Mouse (Mus musculus) ES-Bruce4 (cell line): ENCODE results near the gene Rcsd1. TPM values are rescaled to one million over a fixed set of nuclear protein-coding genes. Genes with fewer than 3 reads are reported as not detected.

Source experiments
- H3K27ac ChIP-seq: 2 replicates; pipeline ENCODE4 v1.5.1; 2012; ENCODE audit warnings: low read length, inconsistent platforms; ENCODE audit not compliant: insufficient read depth
- H3K27me3 ChIP-seq: 2 replicates; pipeline ENCODE4 v1.6.1; 2012; ENCODE audit warnings: mild to moderate bottlenecking, low read length, inconsistent platforms; ENCODE audit not compliant: control insufficient read depth, poor library complexity, insufficient read depth, severe bottlenecking
- H3K36me3 ChIP-seq: 2 replicates; pipeline ENCODE4 v1.6.1; 2012; ENCODE audit warnings: inconsistent platforms, mild to moderate bottlenecking, low read length, moderate library complexity; ENCODE audit not compliant: control insufficient read depth, poor library complexity, insufficient read depth, severe bottlenecking
- H3K4me1 ChIP-seq: one replicate; pipeline ENCODE4 v1.8.1; 2011; ENCODE audit warnings: low read length; ENCODE audit not compliant: control insufficient read depth, insufficient read depth
- H3K4me3 ChIP-seq: 2 replicates; pipeline ENCODE4 v1.5.1; 2011; ENCODE audit warnings: low read depth, mild to moderate bottlenecking, low read length
- H3K9ac ChIP-seq: 2 replicates; pipeline ENCODE4 v1.6.1; 2012; ENCODE audit warnings: low read depth, mild to moderate bottlenecking, inconsistent platforms; ENCODE audit not compliant: poor library complexity, severe bottlenecking
- H3K9me3 ChIP-seq: replicated peaks from 2 replicates; pipeline ENCODE4 v1.6.1; 2012; ENCODE audit warnings: mild to moderate bottlenecking, low read length, inconsistent platforms; ENCODE audit not compliant: control insufficient read depth, poor library complexity, insufficient read depth, severe bottlenecking
- CTCF ChIP-seq: IDR thresholded peaks from one replicate; pipeline ENCODE4 v1.8.1; 2011; ENCODE audit warnings: low read depth, low read length
- EP300 ChIP-seq: IDR thresholded peaks from 2 replicates; pipeline ENCODE4 v1.6.1; 2011; ENCODE audit warnings: low read depth, low read length; ENCODE audit not compliant: insufficient read depth
- POLR2A ChIP-seq: IDR thresholded peaks from one replicate; pipeline ENCODE4 v1.8.1; 2011; ENCODE audit warnings: low read length; ENCODE audit not compliant: insufficient read depth
- polyA plus RNA-seq: library from polyadenylated mRNA; stranded (reverse); fragments of >200 nt; gene quantifications from 2 replicates; pipeline ENCODE4 v1.2.4, GENCODE M21; 2011; ENCODE audit warnings: low read depth; ENCODE audit not compliant: missing spikeins, insufficient read depth, insufficient read length

Gene Rcsd1
- polyA plus RNA-seq, 1 experiment = 2.0 TPM

DNA sequence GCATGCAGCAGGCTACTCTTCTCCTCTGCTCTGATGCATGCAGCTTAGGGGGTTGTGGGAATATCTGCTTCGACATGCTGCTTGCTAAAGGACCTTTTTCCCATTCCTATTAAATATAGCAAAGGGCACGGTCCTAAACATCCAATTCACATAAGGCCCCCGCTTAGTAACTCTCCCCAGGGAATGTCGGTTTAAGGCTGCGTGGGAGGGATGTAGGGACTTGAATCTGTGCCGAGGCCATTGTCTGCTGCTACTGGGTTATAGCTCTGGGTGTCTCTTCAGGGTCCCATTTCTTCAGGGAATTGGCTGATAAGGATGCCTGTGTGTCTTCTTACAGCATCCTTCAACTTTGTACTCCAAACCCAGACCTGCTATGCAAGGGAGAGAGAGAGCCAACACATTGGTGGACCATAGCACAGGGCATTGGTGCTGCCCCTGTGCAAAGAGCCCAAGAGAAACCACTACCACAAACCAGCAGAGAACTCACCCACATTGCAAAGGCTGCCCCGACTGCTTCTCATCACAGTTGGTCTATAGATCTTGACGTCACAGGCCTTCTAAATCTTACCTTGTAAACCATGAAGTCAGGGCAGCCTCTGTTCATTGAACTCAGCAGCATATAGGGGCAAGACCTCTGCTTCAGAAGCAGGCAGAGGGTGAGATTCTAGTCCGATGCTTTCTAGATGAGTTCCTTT lies 724 bp downstream of the Rcsd1 start:
- no peak for TF ChIP-seq EP300
- no peak for TF ChIP-seq POLR2A
- TF ChIP-seq CTCF = no peak
- H3K4me3 ChIP-seq = no peak overlapping the region
- no peaks in the 10 kb centered on the region for H3K4me1 ChIP-seq
- H3K27ac ChIP-seq = no peak overlapping the region
- H3K27me3 ChIP-seq = no peaks in the 10 kb centered on the region
- H3K9ac ChIP-seq = no peak overlapping the region
- H3K36me3 ChIP-seq = no peaks in the 10 kb centered on the region
- H3K9me3 ChIP-seq = no peaks in the 10 kb centered on the region

DNA sequence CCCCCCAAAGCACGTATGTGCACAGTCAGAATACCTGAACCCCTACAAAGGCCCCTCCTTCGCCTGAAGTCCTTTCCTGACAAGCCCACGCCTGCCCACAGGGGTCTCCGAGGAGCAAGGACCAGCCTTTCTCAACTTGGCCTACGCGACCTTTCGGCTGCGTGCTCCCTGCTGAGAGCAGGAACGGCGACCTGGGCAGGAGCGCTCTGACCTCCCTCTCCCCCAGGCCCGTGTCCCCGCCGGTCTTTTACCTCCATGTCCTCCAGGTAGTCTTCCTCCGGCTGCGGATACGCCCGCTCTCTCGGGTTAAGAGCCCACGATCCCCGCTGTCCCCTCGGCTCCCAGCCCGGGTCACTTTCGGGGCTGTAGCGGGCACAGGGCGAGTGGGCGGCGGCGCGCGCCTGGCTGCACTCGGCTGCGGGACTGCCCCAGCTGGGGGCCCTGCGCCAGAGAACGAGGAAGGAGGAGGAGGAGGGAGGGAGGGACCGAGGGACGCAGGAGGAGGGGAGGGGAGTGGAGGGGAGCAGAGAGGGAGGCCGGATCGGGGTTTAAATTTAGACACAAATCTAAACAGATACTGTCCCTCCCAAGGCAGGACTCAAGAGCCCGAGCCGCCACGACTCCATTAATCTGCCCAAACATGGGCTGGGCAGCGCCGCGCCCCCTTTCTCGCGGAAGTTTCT lies 1.8 kb downstream of the Rcsd1 start:
- peak overlapping the region; percentile 84 for H3K4me3 ChIP-seq
- no peaks in the 10 kb centered on the region for H3K9me3 ChIP-seq

DNA sequence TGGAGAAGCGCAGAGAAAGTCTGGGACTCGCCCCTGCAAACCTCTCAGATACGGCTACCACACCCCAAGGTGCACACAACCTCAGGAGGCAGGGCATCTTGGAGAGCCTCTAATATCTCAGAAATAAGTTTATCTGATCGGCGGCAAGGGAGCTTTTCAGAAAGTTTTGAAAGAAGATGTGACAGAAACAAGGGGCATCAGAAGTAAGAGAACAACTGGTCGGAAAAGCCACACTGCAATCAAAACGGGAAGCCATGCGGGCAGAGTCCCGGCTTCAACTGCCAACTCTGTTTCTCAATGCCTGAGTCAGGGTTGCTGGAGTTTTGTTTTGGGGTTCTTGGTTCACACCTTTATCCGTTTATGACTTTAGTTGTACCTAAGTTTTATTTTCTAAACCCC lies 2.3 kb downstream of the Rcsd1 start:
- Histone ChIP-seq H3K4me1 (no peaks in the 10 kb centered on the region), H3K4me3 (peak overlapping the region; percentile 84; the same call in 1 of the 2 replicates), H3K27me3 (no peaks in the 10 kb centered on the region), H3K9ac (peak overlapping the region; percentile 66), H3K27ac (no peak overlapping the region), H3K36me3 (no peaks in the 10 kb centered on the region), H3K9me3 (no peaks in the 10 kb centered on the region)
- TF ChIP-seq EP300 (no peak), POLR2A (no peak), CTCF (no peak)

More for the DNA sequence above, 1.8 kb downstream of the Rcsd1 start:
- TF ChIP-seq CTCF = no peak
- no peak for TF ChIP-seq EP300
- TF ChIP-seq POLR2A = no peak
- Histone ChIP-seq H3K36me3 (no peaks in the 10 kb centered on the region), H3K9ac (peak overlapping the region; percentile 66), H3K27me3 (no peaks in the 10 kb centered on the region), H3K27ac (no peak overlapping the region), H3K4me1 (no peaks in the 10 kb centered on the region)

DNA sequence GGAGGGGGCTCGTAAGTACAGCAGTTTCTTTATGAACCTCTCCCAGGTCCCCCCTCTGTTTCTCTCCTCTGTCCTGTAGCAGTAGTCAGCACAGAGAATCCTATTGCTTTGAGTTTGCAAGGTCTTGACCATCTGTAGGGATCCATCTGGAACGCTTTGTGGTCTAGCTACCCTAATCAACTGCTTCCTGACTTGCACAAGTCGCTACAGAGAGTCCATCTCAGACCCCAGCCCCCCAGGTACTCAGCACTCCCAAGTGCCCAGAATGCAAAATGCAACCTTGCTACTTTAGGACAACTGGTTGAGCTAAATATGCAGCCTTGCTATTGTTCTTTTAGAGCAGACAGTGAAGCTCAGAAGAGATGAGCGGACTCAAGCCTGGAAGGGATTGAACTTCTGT lies 3.1 kb downstream of the Rcsd1 start:
- Histone ChIP-seq H3K36me3 (no peaks in the 10 kb centered on the region), H3K27me3 (no peaks in the 10 kb centered on the region), H3K4me3 (no peak overlapping the region), H3K4me1 (no peaks in the 10 kb centered on the region), H3K9ac (no peak overlapping the region), H3K27ac (no peak overlapping the region), H3K9me3 (no peaks in the 10 kb centered on the region)
- TF ChIP-seq EP300 = no peak
- TF ChIP-seq POLR2A = no peak
- TF ChIP-seq CTCF = no peak

DNA sequence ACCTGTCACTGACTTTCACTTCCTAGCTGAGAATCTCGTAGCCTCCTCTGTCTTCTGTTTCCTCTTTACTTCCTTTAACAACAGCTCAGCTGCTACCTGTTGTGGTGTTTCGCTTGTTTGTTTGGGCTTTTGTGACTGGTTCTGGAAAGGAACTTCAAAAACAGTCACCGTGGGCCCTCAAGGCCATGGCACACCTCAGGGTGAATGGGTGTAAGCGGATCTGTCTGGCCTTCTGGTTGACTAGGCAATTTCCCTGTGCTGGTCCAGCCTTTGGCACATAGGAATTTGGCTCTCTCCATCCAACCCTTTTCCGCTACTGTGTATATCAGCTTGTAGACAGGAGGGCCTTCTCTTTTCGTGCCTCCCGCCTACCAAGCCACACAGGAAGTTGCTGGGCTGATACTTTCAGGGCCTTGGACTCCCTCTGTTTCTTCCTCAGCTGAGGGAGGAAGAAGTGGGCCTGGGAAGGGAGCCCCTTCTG lies 3.6 kb downstream of the Rcsd1 start:
- Histone ChIP-seq H3K36me3 (no peaks in the 10 kb centered on the region), H3K9me3 (no peaks in the 10 kb centered on the region), H3K4me1 (no peaks in the 10 kb centered on the region), H3K27me3 (no peaks in the 10 kb centered on the region), H3K27ac (no peak overlapping the region), H3K9ac (no peak overlapping the region), H3K4me3 (no peak overlapping the region)
- TF ChIP-seq EP300 = no peak
- no peak for TF ChIP-seq CTCF
- no peak for TF ChIP-seq POLR2A

DNA sequence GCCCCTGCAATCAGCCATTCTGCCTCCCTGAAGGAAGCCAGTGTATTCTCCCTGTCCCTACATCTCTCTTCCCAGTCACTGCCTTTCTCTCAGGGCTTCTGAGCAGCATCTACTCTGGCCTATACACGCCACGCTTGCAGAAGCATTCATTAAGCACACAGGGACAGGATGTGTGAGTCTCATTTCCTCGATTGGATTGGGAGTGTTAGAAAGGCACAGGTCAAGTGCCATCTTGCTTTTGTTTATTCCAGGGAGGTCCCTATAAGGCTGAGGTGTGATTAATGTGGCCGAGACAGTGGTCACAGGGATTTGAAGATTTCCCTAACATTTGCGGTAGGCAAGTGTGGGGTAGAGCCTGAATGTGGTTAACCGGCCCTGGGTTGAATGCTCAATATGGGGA lies 4.2 kb downstream of the Rcsd1 start:
- Histone ChIP-seq H3K9me3 (no peaks in the 10 kb centered on the region), H3K4me1 (no peaks in the 10 kb centered on the region), H3K4me3 (no peak overlapping the region), H3K36me3 (no peaks in the 10 kb centered on the region), H3K9ac (no peak overlapping the region), H3K27me3 (no peaks in the 10 kb centered on the region), H3K27ac (no peak overlapping the region)
- TF ChIP-seq CTCF = no peak
- no peak for TF ChIP-seq POLR2A
- no peak for TF ChIP-seq EP300
